Mouse (Mus musculus) cerebellum, adult 18-20 months (tissue): ENCODE data around the gene Ppm1l.
A peak's percentile ranks its signal among the peaks of the same experiment; 100 is the strongest.

Source experiments
- DNase-seq, 2 experiments: peaks; one replicate each; pipeline ENCODE4 v3.0.0; 2021

Gene Ppm1l

DNA sequence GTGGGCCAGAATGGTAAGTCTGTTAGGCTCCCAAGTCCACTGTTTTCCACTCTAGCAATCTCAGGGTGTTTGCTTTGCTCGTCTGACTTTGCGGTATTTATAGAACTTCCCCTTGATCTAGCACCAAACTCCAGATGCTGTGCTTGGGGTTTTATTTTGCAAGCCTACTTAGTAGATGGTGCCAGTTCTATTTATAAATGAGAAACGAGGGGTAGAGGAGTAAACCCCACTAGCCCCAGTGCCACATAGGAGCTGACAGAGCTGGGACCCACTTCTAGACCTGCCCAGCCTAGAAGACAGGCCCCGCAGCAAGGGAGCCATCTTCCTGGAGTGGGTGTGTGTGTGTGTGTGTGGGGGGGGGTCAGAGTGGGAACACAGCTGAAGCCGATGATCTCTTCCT, 130.3 kb downstream of the Ppm1l start:
- no peak for DNase-seq

DNA sequence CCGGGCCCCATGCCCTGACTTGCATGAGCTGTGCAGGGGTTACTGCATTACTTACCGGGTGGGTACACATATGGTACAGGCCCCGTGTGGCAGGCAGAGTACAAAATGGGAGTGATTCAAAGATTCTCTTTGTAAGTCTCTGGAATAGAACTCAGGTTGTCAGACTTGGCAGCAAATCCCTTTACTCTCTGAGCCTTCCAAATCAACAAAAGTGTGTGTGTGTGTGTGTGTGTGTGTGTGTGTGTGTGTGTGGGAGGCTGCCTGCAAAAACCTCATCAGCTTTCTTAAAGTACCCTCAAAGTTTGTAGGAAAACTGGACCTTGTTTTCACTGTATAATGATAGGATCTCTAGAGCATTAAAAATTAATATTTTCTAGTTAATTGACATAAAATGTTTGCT, 132.4 kb downstream of the Ppm1l start:
- DNase-seq: no peak

DNA sequence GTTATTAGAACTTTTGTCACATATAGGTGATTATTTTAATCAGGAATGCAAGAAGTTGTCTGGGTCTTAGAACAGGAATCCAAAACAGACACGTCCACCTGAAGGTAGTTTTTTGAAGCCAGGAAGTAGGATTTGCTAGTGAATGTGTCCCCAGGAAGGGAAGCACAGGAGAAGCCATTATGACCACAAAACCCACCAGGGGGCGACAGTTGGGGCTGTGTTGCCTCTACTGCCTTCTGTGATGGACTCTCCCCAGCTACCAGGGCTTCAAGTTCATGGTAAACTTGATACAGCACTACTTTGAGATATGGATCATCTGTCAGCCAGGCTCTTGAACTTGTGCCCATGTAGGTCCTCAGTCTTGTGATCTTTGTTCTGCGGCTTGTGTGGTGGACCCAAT, 137.7 kb downstream of the Ppm1l start:
- DNase-seq: no peak

DNA sequence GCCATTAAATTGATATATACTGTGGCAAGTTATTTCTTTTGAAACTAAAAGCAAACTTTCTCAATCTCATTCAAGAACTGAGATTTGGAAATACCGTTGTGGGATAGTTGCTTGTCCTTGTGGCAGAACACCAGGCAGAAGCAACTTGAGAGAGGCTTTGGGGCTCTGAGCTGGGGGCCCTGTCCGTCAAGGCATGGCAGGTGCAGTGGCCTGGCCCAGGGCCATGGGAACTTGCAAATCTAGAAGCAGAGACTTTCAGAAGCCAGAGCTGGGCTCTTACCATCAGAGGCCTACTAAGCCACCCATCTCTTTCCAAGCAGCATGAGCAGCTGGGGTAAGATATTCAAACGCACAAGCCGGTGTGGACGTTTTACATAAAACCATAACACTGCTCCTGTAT, 139.4 kb downstream of the Ppm1l start:
- DNase-seq: no peak

DNA sequence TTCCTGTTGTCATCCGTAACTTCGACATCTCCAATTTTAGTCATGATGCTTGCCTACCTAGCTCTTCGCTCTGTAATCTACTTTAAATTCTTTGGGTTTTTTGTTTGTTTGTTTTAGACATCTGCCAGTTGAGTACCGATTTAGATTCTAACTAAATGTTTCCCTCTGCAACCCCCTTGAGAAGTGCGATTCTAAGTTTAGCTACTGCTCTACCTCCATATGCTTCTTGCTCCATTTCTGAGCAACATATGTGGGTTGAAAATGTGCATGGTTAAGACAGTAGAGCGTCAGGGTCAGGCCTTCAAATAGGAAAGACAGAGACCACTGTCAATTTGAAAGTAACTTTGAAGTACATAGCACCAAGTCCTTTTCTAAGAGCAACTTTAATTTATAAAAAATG, 142.1 kb downstream of the Ppm1l start:
- DNase-seq: no peak

DNA sequence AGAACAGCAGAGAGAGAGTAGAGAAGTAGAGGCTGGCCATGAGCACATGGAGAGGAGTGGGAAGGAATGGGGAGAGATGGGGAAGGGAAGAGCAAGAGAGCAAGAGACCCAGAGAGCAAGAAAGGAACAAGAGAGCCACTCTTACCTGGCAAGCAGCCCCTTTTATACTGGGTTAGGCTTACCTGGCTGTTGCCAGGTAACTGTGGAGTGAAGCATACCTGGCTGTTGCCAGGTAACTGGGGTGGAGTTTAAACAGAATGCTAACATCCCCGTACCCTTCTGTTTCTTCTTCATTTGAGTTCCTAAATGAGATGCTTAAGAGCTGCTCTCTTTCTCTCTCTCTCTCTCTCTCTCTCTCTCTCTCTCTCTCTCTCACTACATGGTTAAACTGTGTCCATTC, 145.3 kb downstream of the Ppm1l start:
- DNase-seq: no peak

DNA sequence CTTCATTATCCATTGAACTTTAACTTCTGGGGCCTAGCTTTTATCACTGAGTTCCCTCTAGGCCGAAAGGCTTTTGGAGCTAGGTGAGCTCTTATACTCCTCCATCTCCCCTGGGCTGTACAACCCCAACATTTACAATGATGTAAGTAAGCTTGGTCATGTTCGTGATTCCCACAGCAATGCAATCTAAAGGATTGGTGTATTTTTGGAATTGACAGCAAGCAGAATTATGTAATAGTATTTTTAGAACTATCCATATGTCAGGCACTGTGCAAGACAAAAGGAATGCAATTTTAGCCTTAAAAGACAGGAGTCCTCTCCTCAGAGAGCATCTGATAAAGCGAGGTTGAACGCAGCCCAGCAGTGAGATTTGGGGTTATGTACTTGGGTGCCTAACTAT, 149.1 kb downstream of the Ppm1l start:
- no peak for DNase-seq

DNA sequence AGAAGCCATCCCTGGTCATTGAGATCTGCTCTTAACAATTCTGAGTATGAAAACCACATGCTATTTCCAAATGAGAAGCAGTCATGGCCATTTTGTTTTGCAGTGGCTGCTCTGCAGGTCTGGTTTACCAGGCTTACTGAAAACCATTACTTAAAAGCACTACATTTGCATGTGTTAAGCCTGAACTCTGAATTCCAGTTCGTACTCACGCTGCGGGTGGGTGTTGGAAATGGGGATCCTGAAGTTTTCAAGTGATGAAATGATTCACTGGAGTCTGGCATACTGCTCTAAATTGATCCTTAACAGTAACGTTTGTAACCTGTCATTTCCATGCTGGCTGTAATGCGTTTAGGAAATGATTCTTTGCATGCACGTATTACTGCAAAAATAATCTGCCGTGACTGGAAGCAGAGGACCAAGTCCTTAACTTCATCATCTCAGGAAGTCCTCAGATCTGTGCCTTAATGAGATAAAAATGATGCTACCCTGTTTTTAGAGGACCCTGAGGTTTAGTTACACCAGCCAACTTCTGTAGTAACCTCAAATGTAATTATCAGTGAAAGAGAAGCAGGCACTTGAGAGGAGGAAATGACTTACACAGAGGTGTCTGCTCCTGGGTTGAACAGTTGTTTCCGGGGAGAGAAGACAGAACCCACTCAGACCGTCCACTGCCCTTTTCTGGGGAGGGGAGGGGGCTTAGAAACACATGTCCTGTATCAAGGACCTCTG, 151.8 kb downstream of the Ppm1l start:
- DNase-seq: no peak

DNA sequence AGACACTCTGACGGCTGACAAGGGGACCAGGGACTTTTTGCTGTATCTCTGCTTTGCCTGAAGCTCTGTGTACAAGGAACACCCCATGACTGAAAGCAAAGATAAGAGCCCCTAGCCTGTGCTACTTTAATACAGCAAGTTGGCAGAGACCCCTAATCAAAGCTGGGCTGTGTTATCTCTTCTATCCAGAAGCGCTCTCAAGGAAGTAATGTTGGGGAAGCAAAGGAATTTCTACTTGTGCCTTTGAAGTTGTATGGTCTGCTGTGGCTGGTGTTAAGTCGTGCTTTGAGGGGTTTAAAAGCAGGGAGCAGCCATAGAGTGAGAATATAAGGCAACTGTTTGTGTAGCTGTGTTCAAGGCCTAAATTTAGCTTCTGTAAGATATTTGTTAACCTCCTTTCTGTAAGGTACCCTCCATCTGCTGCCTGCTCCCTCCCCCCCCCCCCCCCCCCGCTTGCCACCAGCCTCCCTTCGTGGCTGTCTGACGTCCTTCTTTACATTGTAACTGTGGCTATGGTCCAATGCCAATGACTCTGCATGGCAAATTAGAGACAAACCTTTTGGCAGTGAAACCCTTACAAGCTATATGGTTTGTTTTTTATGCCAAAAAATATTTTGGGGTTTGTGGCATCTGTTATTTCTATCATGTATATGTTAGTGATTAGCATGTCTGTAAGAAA, 152.9 kb downstream of the Ppm1l start:
- DNase-seq: no peak

DNA sequence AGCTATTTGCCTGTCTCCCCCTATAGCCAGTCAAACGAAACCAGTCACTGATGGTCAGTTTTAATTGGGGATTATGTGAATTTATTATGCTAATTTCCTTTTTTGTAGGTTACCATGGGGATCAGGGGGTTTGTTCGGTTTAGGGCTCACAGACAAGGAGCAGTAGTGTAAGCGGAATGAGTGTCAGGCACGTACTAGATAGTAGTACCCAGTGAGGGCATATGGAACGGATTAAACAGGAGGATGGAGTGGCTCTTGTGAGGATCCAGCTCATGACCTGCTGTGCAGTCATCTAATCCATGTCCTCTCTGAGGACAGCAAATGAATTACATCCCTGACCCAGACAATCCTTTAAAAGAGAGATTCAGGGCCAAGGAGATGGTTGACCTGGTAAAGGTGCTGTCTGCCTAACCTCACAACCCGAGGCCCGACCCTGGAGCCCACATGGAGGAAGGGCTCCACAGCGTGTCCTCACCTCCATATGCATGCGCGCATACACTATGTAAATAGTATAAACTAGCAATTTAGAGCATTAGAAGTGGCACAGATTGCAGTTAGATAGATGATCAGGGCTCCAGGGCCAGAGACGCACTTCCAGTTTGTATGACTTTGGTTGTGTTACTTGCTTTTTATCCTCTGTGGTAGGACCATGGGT, 153.6 kb downstream of the Ppm1l start:
- DNase-seq: no peak

DNA sequence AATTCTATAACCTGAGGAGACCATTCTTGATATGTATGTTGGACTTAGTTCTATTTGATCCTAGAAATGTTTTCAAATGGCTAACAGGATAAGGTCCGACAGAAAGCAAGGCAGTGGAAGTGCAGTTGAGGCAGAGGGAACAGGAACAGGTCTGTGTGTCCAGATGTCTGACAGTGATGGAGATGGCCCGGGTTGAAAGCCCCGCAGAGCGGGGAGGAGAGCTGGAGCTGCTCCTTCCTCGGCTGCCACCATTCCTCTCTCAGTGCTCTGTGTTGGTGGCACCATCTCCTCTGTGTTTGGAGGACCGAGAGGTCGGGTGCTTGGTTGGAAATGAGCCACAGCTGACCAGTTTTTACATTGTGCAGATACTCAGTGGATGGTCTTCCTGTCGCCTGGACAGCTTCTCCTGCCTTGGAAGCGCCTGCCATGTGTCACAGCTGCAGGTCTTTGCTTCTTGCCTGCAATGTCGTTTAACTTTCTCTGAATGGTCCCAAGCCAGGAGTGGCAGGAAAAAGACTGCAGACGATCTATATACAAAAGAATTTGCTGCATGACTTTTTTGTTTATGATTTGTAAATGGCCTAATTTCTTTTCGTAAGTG, 159.3 kb downstream of the Ppm1l start:
- peak in 1 of 2 experiments; percentile 26 for DNase-seq

DNA sequence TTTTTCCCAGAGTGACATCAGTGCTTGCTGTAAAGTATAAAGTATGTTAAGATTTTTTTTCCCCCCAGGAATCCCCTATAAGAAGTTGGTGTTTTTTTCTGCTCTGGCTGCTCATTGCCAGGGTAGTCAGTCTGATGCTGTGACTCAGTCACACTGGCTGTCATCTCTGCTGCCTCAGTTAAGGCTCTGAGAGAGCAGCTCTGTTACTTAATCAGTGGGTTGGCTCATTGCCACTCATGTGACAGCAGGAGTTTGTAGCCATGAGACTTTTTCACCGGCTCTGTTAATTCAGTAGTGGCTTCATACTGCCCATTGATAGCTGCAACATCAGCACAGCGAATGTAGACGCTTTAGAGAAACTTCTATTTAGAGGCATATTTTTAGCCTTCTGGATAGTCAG, 163.3 kb downstream of the Ppm1l start:
- DNase-seq: peak; percentile 42 to 56

DNA sequence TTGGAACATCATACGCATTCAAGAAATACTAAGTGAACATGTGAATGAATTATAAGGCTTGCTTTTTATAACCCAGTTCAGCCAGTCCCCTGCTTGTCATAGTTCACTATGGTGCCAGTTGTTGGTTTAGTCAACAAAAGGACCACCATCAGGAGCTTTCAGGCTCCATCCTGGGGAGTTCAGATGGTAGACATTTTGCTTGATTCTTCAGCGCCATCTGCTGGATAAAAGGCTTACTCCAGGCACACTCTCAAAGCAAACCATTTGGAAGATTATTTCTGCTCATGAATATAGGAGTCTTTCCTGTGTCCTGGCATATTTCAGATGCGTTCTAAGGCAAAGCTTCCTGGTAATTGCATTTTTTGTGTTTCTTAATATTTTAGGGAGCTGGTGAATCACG, 165.2 kb downstream of the Ppm1l start:
- DNase-seq: peak; percentile 72 to 85

DNA sequence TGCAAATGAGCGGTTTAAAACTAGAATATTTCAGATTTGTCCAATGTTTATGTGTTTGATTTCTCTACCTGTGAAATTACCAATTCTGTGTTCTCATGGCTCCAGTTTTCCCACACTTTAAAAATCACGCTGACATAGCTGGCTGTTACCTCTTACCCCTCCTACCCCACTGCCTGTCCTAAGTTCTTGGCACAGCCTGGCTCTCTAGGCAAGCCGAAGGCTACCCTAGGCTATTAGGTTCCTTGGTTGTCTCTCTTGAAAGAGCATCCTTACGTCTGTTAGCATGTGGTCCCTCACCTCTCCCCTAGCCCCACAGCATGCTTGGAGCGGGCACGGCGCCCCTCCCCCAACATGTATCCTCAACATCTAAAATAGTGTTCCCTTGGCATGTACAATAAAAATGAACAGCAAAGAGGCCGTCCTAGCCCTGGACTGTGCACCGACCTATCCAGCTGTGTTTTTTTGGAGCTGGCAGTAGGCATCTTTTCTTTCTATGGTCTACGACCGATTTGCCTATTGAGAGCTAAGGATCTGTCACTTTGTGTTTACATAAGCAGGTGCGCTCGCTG, 167.4 kb downstream of the Ppm1l start:
- peak; percentile 18 to 46 for DNase-seq

DNA sequence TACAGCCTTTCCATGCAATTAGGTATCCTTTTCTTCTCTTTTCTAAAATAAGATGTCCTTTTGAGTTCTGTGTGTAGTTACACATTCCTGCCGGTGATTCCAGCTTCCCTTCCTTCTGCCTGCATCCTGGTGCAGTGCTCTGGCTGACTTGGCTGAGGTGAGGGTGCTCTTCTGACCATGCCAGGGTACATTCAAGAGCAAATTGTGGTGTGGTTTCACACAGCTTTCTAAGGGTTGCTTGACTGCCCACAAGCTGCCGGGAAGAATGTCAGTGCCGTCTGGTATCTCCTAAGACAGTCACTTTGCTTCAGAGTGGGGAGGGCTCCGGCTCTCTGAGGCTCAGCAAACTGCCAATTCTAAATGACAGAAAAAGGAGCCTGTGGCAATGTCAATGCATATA, 167.9 kb downstream of the Ppm1l start:
- DNase-seq: peak; percentile 39 to 49

DNA sequence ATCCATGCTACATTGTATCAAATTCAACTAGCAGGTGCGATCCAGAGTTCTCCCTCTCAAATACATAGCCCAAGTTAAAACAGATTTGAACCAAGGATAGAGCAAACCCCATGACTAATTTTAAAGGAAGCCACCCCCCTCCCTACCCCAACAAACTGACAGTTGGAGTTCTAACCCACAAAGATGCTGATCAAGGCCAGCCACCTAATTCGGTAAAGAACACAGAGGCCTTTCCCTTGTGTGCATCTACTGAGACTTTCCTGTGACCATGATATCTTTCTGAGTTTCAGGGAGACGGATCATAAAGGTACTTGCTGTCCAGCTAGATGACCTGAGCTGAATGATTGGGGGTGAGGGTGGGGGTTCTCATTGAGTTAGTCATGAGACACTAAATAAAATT, 168.7 kb downstream of the Ppm1l start:
- no peak for DNase-seq

DNA sequence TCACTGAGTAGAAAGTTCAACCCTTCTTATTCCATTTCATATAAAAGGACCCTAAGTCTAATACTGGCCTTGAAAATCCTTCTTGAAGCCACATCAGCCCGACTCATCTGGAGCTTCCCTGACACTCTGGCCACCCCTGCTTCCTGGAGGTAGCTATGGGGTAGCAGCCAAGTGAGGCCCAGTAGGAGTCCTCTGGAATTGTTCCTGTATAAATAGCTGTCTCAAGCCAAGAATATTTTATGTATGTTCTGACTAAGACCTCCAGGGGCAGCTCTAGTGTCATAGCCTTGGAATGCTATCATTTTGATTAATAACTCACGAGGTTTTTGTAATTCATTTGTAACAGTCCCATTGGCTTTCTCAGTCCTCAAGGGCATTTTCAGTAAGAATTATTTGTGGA, 169.1 kb downstream of the Ppm1l start:
- no peak for DNase-seq

DNA sequence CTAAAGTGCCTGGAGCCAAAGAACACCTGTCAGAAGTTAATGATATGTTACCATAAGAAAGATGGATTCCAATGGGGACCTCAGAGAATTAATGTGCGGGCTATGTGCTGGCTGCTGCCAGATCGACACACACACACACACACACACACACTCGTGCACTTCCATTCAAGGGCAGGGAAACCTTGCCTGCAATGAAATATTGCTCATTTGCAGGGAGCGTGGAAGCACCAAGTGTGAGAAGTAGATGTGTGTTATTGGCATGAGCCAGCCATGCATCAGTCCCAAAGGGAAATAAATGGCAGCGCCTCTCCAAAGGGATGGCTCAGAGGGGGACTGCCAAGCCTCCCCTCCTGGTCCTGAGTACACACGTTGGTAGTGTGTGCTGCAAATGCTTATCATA, 170.8 kb downstream of the Ppm1l start:
- DNase-seq: no peak

DNA sequence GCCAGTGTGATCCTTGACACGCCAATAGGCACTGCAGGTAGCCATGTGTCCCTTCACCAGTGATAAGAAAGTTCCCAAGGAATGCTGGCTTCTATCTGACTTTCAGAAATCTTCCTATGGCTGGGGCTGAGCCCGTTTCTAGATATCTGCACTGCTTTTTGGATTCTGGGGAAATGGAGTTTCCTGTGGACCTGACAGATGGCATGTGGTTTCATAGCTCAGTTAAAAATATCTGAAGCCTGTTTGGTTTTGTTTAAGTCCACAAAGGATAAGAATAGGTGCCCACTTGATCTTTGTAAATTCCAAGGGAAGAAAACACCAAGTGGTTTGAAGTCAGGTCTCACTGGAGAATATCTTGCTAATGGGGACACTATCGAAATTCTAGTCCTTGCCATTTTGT, 173.0 kb downstream of the Ppm1l start:
- DNase-seq: peak in 1 of 2 experiments; percentile 44

DNA sequence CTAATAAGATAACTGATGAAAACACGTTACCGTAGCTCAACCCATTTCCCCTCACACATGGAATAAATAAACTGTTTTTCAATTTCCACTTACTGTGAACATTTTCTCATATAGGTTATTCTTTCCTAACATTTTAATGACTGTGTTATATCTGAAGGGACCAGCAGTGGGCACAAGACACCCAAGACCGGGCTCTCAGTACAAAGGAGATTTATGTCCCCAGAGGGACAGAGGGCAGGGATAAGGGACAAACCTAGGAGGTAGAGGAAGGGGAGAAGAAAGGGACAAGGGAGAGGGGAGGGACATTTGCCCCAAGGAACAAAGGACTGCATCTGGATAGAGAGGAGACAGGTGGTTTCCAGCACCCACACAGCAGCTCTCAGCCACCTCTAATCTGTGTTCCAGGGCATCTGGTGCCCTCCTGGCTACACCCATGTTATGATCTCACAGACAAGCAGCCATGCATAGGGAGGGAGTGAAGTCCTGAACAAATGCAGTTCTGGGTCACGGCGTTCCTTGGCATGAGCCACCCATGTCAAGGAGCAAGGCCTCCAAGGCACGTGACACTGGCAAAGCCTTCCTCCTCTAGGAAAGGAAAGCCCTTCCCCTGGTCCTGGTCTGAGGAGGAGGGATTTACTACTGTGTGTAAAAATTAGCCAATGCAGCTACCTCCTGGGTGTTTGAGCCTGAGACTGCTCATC, 174.5 kb downstream of the Ppm1l start:
- DNase-seq: peak in 1 of 2 experiments; percentile 32

DNA sequence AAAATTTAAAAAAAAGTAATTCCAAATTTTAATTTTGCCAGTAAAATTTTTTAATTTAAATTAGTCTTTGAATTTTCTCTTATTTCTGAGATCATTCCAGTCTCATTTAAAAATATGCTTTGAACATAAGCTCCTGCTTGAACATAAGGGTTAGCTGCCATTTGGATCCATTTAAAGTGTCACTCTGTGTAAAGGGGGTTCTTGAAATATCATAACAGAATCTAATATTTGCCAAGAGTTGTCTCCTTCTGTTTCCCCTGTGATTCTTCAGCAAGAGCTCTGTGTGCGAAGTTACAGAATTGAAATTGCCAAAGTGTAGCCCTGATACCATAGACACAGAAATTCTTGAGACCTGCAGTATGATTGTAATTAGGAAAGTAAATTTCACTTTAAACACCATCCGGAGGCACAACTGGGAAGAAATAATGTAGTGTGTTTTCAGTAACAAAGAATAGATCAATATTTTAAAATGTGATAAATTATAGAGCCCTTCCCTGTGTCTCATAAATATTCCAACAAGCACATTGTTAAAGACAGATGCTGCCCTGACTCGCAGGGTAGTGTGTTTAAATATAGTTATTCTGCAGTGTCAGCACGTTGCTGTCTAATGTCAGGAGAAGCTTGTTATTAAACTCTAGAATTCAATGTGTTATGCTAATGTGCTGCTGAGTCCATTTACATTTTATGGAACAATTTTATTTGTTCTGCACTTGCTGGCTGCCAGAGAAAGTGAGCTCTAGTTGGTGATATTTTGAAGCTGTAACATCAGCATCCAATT, 177.8 kb downstream of the Ppm1l start:
- DNase-seq: no peak

DNA sequence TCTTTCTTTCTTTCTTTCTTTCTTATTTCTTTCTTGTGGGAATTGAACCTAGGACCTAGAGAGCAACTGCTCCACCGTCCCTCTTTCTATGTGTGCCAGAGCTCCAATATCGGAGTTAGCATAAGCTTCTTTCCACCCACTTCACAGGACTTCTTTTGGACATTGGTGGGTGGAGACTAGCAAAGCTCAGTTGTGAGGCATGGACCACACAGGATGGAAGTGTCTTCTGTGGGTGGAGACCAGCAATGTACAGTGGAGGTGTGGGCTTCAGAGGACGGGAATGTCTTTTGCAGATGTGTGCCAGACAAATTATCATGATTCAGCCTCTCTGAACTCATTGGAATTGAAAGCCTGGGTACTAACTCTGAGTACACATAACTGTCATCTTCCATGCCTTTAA, 180.5 kb downstream of the Ppm1l start:
- DNase-seq: no peak
